Comparison of ENCODE assay signal across 21 mouse cellular contexts in genomic region chr8:124648311-124648710, GRCm38 (mm10). TPM values are rescaled to one million over a fixed set of nuclear protein-coding genes. Genes with fewer than 3 reads are reported as not detected.
DNase-seq lines count a peak whose midpoint lies in the region; ATAC-seq lines count a peak whose summit lies in the region.
"Had no signal": no experiment of that assay in that cellular context is flagged by ENCODE, and none has a peak within 500 bp of the region (broad histone marks: within the 10 kb centered on the region; RNA-seq: fewer than 3 reads in every experiment).

No protein-coding gene starts in this region.

- no peak overlapping the region for H3K9ac ChIP-seq in heart, embryonic 15.5 days
- H3K9ac ChIP-seq in midbrain, embryonic 15.5 days = no peak overlapping the region
- H3K9ac ChIP-seq in hindbrain, embryonic 13.5 days = no peak overlapping the region
- H3K9ac ChIP-seq: embryonic facial prominence, embryonic 15.5 days; liver, embryonic 13.5 days; stomach, embryonic 15.5 days had no signal

- H3K4me1 ChIP-seq in heart, embryonic 15.5 days (replicated peaks) = peaks cover 89% of the 10 kb centered on the region
- peaks cover 24% of the 10 kb centered on the region for H3K4me1 ChIP-seq in midbrain, embryonic 10.5 days
- peaks cover 20% of the 10 kb centered on the region for H3K4me1 ChIP-seq in midbrain, embryonic 15.5 days
- H3K4me1 ChIP-seq in hindbrain, embryonic 13.5 days (replicated peaks) = peaks cover 48% of the 10 kb centered on the region

- H3K36me3 ChIP-seq in heart, embryonic 15.5 days = peaks cover 12% of the 10 kb centered on the region; the same call in 1 of the 2 replicates
- H3K36me3 ChIP-seq in midbrain, embryonic 10.5 days = peaks cover 30% of the 10 kb centered on the region
- H3K36me3 ChIP-seq in midbrain, embryonic 15.5 days (replicated peaks) = 0 out of 2 replicates have a peak, but pooled peaks cover 6% of the 10 kb centered on the region
- H3K36me3 ChIP-seq in hindbrain, embryonic 13.5 days = peaks cover 32% of the 10 kb centered on the region

- no peak overlapping the region for H3K4me2 ChIP-seq in heart, embryonic 15.5 days
- H3K4me2 ChIP-seq in midbrain, embryonic 15.5 days = no peak overlapping the region
- H3K4me2 ChIP-seq in hindbrain, embryonic 13.5 days = no peak overlapping the region
- H3K4me2 ChIP-seq: embryonic facial prominence, embryonic 15.5 days; liver, embryonic 13.5 days; stomach, embryonic 15.5 days had no signal

- no peaks in the 10 kb centered on the region for H3K9me3 ChIP-seq in heart, embryonic 15.5 days (replicated peaks)
- no peaks in the 10 kb centered on the region for H3K9me3 ChIP-seq in midbrain, embryonic 10.5 days (replicated peaks)
- H3K9me3 ChIP-seq in midbrain, embryonic 15.5 days = no peaks in the 10 kb centered on the region
- no peaks in the 10 kb centered on the region for H3K9me3 ChIP-seq in hindbrain, embryonic 13.5 days
- H3K9me3 ChIP-seq: embryonic facial prominence, embryonic 15.5 days; liver, embryonic 13.5 days; stomach, embryonic 15.5 days had no signal

- intact Hi-C loops in heart, postnatal 36 days (cut with DNase I) = no loop called here

- ATAC-seq in heart, embryonic 15.5 days (replicated peaks; ENCODE audit: insufficient number of reproducible peaks, insufficient read depth, low FRiP score, low read depth) = no peak
- ATAC-seq in midbrain, embryonic 15.5 days (replicated peaks) = no peak
- no peak for ATAC-seq in hindbrain, embryonic 13.5 days (ENCODE audit: low FRiP score)

- peak overlapping the region; percentile 65; the same call in 1 of the 2 replicates for H3K27ac ChIP-seq in heart, embryonic 15.5 days
- peak overlapping the region; percentile 76 for H3K27ac ChIP-seq in midbrain, embryonic 10.5 days (replicated peaks)
- no peak overlapping the region for H3K27ac ChIP-seq in midbrain, embryonic 15.5 days
- peak overlapping the region; percentile 64; the same call in 1 of the 2 replicates for H3K27ac ChIP-seq in hindbrain, embryonic 13.5 days
- H3K27ac ChIP-seq: embryonic facial prominence, embryonic 15.5 days; liver, embryonic 13.5 days; stomach, embryonic 15.5 days had no signal

- peak; percentile 12 for DNase-seq in embryo, embryonic 11 days
- no peak for DNase-seq in embryo, embryonic 9.5 days (ENCODE audit: extremely low spot score)
- no peak for DNase-seq in heart, postnatal 36 days
- DNase-seq in midbrain, embryonic 10.5 days (ENCODE audit: low spot score) = no peak
- no peak for DNase-seq in right cerebral cortex, postnatal 4 days
- DNase-seq: adrenal gland, adult 8-10 months; cerebellum, adult 2 months; gastrocnemius, postnatal 14 days; kidney, adult 8-10 months; layer of hippocampus, postnatal 36 days; left cerebral cortex, postnatal 4 days; liver, embryonic 13.5 days; lung, postnatal 10 days; right cerebral cortex, adult 18-20 months; spleen, adult 18-20 months; thymus, postnatal 14 days had no signal

- no peak overlapping the region for H3K4me3 ChIP-seq in heart, embryonic 15.5 days
- H3K4me3 ChIP-seq in midbrain, embryonic 10.5 days = no peak overlapping the region
- H3K4me3 ChIP-seq in midbrain, embryonic 15.5 days = no peak overlapping the region
- no peak overlapping the region for H3K4me3 ChIP-seq in hindbrain, embryonic 13.5 days
- H3K4me3 ChIP-seq: embryonic facial prominence, embryonic 15.5 days; liver, embryonic 13.5 days; stomach, embryonic 15.5 days had no signal

- H3K27me3 ChIP-seq in heart, embryonic 15.5 days = no peaks in the 10 kb centered on the region
- H3K27me3 ChIP-seq in midbrain, embryonic 10.5 days (ENCODE audit: low read depth, poor library complexity, severe bottlenecking) = no peaks in the 10 kb centered on the region
- H3K27me3 ChIP-seq in midbrain, embryonic 15.5 days (replicated peaks) = no peaks in the 10 kb centered on the region
- H3K27me3 ChIP-seq in hindbrain, embryonic 13.5 days = no peaks in the 10 kb centered on the region
- H3K27me3 ChIP-seq: embryonic facial prominence, embryonic 15.5 days; liver, embryonic 13.5 days; stomach, embryonic 15.5 days had no signal

RNA-seq across cellular contexts. Expression of gene 2310022B05Rik, which starts 14.9 kb away (rescaled TPM):
- polyA plus RNA-seq in heart, embryonic 15.5 days (2015; fragmentation: Nextera tagmentation; extraction: Ambion mirVana) = 40.9 and 49.2 TPM in 2 replicates
- total RNA-seq in heart, postnatal 36 days (2021) = 10 to 100 TPM; 68.7 to 73.6 TPM
- 17.5 and 17.7 TPM in 2 replicates for polyA plus RNA-seq in midbrain, embryonic 10.5 days (2016; fragmentation: Nextera tagmentation; extraction: Ambion mirVana)
- 21.8 and 23.6 TPM in 2 replicates for polyA plus RNA-seq in midbrain, embryonic 15.5 days (2015; fragmentation: Nextera tagmentation; extraction: Ambion mirVana)
- 18.4 and 19.1 TPM in 2 replicates for polyA plus RNA-seq in hindbrain, embryonic 13.5 days (2015; fragmentation: Nextera tagmentation; extraction: Ambion mirVana)
